8 mouse cellular contexts compared by ENCODE assay signal in the genomic region with DNA sequence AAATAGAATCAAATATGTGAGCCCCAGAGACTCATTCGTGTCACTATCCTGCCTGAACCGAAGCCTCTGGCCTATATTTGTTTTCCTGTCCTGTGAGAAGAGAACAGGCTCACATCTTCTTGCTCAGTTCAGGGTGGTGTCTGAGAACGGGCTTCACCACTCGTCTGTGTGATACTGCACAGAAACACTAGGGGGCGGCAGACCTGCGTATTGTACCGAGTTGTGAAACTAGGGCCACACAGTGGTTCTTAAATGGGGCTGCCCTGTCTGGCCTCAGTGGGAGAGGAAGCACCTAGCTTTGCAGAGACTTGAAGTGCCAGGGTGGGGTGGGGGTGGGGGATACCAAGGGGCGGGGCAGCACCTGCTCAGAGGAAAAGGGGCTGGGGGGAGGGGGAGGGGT. TPM values are rescaled to one million over a fixed set of nuclear protein-coding genes. Genes with fewer than 3 reads are reported as not detected.
DNase-seq lines count a peak whose midpoint lies in the region; ATAC-seq and TF ChIP-seq lines count a peak whose summit lies in the region.

No protein-coding gene starts in this region.

- H3K4me2 ChIP-seq in midbrain, embryonic 16.5 days (ENCODE audit: low read length), result no peak overlapping the region
- H3K4me2 ChIP-seq in intestine, postnatal 0 days (replicated peaks; ENCODE audit: low read depth), result no peak overlapping the region
- no peak overlapping the region for H3K4me2 ChIP-seq in midbrain, embryonic 13.5 days (replicated peaks)

- WGBS in midbrain, embryonic 10.5 days, result 14% methylated on average over 8 of the region's 8 CpGs
- 4% methylated on average over 7 of the region's 8 CpGs for WGBS in midbrain, embryonic 16.5 days
- WGBS in intestine, postnatal 0 days, result 10% methylated on average over 8 of the region's 8 CpGs
- WGBS in midbrain, embryonic 13.5 days, result 10% methylated on average over 8 of the region's 8 CpGs
- 2% methylated on average over 8 of the region's 8 CpGs for WGBS in spleen, adult 2 months

- H3K4me3 ChIP-seq in midbrain, embryonic 10.5 days, result no peak overlapping the region
- H3K4me3 ChIP-seq in midbrain, embryonic 16.5 days (ENCODE audit: low read depth, low read length), result no peak overlapping the region
- H3K4me3 ChIP-seq in intestine, postnatal 0 days (ENCODE audit: low read depth, low read length), result no peak overlapping the region
- H3K4me3 ChIP-seq in midbrain, embryonic 13.5 days (replicated peaks), result no peak overlapping the region
- H3K4me3 ChIP-seq in spleen, adult 2 months (ENCODE audit: extremely low read depth, insufficient read depth, insufficient read length), result no peak overlapping the region

- peak; percentile 77 for DNase-seq in midbrain, embryonic 10.5 days (ENCODE audit: low spot score)
- DNase-seq in embryo, embryonic 10 days (ENCODE audit: low spot score), result peak; percentile 93
- peak; percentile 64 for DNase-seq in gastrocnemius, postnatal 25 days
- peak; percentile 78 to 86 for DNase-seq in left cerebral cortex, postnatal 25 days (ENCODE audit: low spot score in 2 of 2)
- peak; percentile 38 to 71 for DNase-seq in spleen, adult 2 months (ENCODE audit: low read depth in 1 of 2, low spot score in 2 of 2)

- no peak overlapping the region for H3K27ac ChIP-seq in midbrain, embryonic 10.5 days (replicated peaks)
- H3K27ac ChIP-seq in midbrain, embryonic 16.5 days (ENCODE audit: low read length), result no peak overlapping the region
- no peak overlapping the region for H3K27ac ChIP-seq in intestine, postnatal 0 days (ENCODE audit: low read depth, low read length)
- H3K27ac ChIP-seq in midbrain, embryonic 13.5 days, result no peak overlapping the region
- H3K27ac ChIP-seq in spleen, adult 2 months (ENCODE audit: insufficient read depth, low read length), result no peak overlapping the region

- ATAC-seq in midbrain, embryonic 16.5 days, result no peak
- 0 out of 2 replicates have a peak, but pooled peaks have one; percentile 28 for ATAC-seq in intestine, postnatal 0 days
- ATAC-seq in midbrain, embryonic 13.5 days, result peak; percentile 50; the same call in 1 of the 2 replicates

- H3K9me3 ChIP-seq in midbrain, embryonic 10.5 days (replicated peaks), result no peaks in the 10 kb centered on the region
- no peaks in the 10 kb centered on the region for H3K9me3 ChIP-seq in midbrain, embryonic 16.5 days (replicated peaks; ENCODE audit: control insufficient read depth, low read length, poor library complexity, severe bottlenecking)
- H3K9me3 ChIP-seq in intestine, postnatal 0 days (ENCODE audit: control insufficient read depth), result no peaks in the 10 kb centered on the region
- no peaks in the 10 kb centered on the region for H3K9me3 ChIP-seq in midbrain, embryonic 13.5 days

- TF ChIP-seq POLR2A in spleen, adult 2 months (IDR thresholded peaks at IDR 0.05; ENCODE audit: low read depth, low read length), result no peak

- H3K9ac ChIP-seq in midbrain, embryonic 16.5 days (ENCODE audit: low read depth, low read length), result no peak overlapping the region
- no peak overlapping the region for H3K9ac ChIP-seq in intestine, postnatal 0 days (ENCODE audit: low read depth, low read length)
- no peak overlapping the region for H3K9ac ChIP-seq in midbrain, embryonic 13.5 days (replicated peaks)

- intact Hi-C loops in left cerebral cortex, postnatal 25 days (cut with DNase I), result loop anchor here (5.0 kb wide), 2 partner anchors 151 to 536 kb away; no protein-coding TSS in a partner anchor

- no peaks in the 10 kb centered on the region for H3K27me3 ChIP-seq in midbrain, embryonic 10.5 days (ENCODE audit: low read depth, poor library complexity, severe bottlenecking)
- no peaks in the 10 kb centered on the region for H3K27me3 ChIP-seq in midbrain, embryonic 16.5 days (ENCODE audit: control insufficient read depth, insufficient read depth, low read depth, low read length)
- no peaks in the 10 kb centered on the region for H3K27me3 ChIP-seq in intestine, postnatal 0 days (replicated peaks; ENCODE audit: control insufficient read depth, insufficient read depth, low read length)
- H3K27me3 ChIP-seq in midbrain, embryonic 13.5 days, result no peaks in the 10 kb centered on the region
- H3K27me3 ChIP-seq in spleen, adult 2 months (ENCODE audit: control insufficient read depth, insufficient read depth, low read length), result no peaks in the 10 kb centered on the region

- H3K36me3 ChIP-seq in midbrain, embryonic 10.5 days, result no peaks in the 10 kb centered on the region
- H3K36me3 ChIP-seq in midbrain, embryonic 16.5 days (ENCODE audit: control insufficient read depth, insufficient read depth, low read length), result no peaks in the 10 kb centered on the region
- no peaks in the 10 kb centered on the region for H3K36me3 ChIP-seq in intestine, postnatal 0 days (ENCODE audit: control insufficient read depth, insufficient read depth)
- no peaks in the 10 kb centered on the region for H3K36me3 ChIP-seq in midbrain, embryonic 13.5 days
- no peaks in the 10 kb centered on the region for H3K36me3 ChIP-seq in spleen, adult 2 months (ENCODE audit: control insufficient read depth, insufficient read depth, low read length)

- H3K4me1 ChIP-seq in midbrain, embryonic 10.5 days, result peaks cover 6% of the 10 kb centered on the region; the same call in 1 of the 2 replicates
- no peaks in the 10 kb centered on the region for H3K4me1 ChIP-seq in midbrain, embryonic 16.5 days (ENCODE audit: control insufficient read depth, insufficient read depth, low read length)
- H3K4me1 ChIP-seq in intestine, postnatal 0 days (replicated peaks; ENCODE audit: control insufficient read depth, insufficient read depth, low read length), result no peaks in the 10 kb centered on the region
- no peaks in the 10 kb centered on the region for H3K4me1 ChIP-seq in midbrain, embryonic 13.5 days (replicated peaks)
- H3K4me1 ChIP-seq in spleen, adult 2 months (ENCODE audit: control insufficient read depth, insufficient read depth, insufficient read length), result no peaks in the 10 kb centered on the region

- peak; percentile 92 for TF ChIP-seq CTCF in intestine, postnatal 0 days (IDR thresholded peaks at IDR 0.05; ENCODE audit: low read depth)
- TF ChIP-seq CTCF in spleen, adult 2 months (IDR thresholded peaks at IDR 0.05; ENCODE audit: extremely low read depth, insufficient read depth, insufficient read length, insufficient replicate concordance), result peak; percentile 73; the same call in 1 of the 2 replicates

RNA-seq across cellular contexts. Expression of gene Il1r2, which starts 42.5 kb away (rescaled TPM):
- 0.27 and 0.49 TPM in 2 replicates for polyA plus RNA-seq in midbrain, embryonic 10.5 days (2016; fragmentation: Nextera tagmentation; extraction: Ambion mirVana)
- polyA plus RNA-seq in midbrain, embryonic 16.5 days (2015; fragmentation: Nextera tagmentation; extraction: Ambion mirVana), result 0.72 and 1.2 TPM in 2 replicates
- under 1 TPM in 1 of 2 experiments, not detected in 1; 0.56 TPM for total RNA-seq in gastrocnemius, postnatal 25 days (2021)
- polyA plus RNA-seq in intestine, postnatal 0 days (2015; fragmentation: Nextera tagmentation; extraction: Ambion mirVana), result 1.6 and 2.1 TPM in 2 replicates
- total RNA-seq in left cerebral cortex, postnatal 25 days (2021), result not detected
- 0.15 TPM in 1 of 2 replicates, not detected in the other for polyA plus RNA-seq in midbrain, embryonic 13.5 days (2015; fragmentation: Nextera tagmentation; extraction: Ambion mirVana)
- polyA plus RNA-seq in spleen, adult 2 months (2012; rRNA removed), result 1.2 TPM in 2 replicates
